Mouse (Mus musculus) hindbrain, embryonic 14.5 days (tissue): ENCODE measurements around the gene Htr1f. TPM values are rescaled to one million over a fixed set of nuclear protein-coding genes. Genes with fewer than 3 reads are reported as not detected.

Source experiments
- ATAC-seq: fragments of 200-750 bp; cut with Nextera tagmentation; 2 replicates; pipeline ENCODE4 v1.8.0; 2017; ENCODE audit warnings: moderate number of reproducible peaks, mild to moderate bottlenecking, moderate TSS enrichment, moderate library complexity; ENCODE audit not compliant: low FRiP score
- DNase-seq: peaks from one replicate; pipeline ENCODE4 v3.0.0-alpha.2; 2015; ENCODE audit warnings: low spot score
- H3K27ac ChIP-seq: fragments of 300-500 bp; sonication (generic); 2 replicates; pipeline ENCODE4 v1.5.1; 2014; ENCODE audit warnings: mild to moderate bottlenecking, moderate library complexity
- H3K27me3 ChIP-seq: fragments of 300-500 bp; sonication (generic); 2 replicates; pipeline ENCODE4 v1.6.1; 2014; ENCODE audit warnings: mild to moderate bottlenecking, low read length, mixed read lengths; ENCODE audit not compliant: control insufficient read depth, insufficient read depth
- H3K36me3 ChIP-seq: fragments of 300-500 bp; sonication (generic); replicated peaks from 2 replicates; pipeline ENCODE4 v1.6.1; 2014; ENCODE audit not compliant: control insufficient read depth, insufficient read depth
- H3K4me1 ChIP-seq: fragments of 300-500 bp; sonication (generic); replicated peaks from 2 replicates; pipeline ENCODE4 v1.6.1; 2014; ENCODE audit warnings: antibody characterized with exemption, low read length, mixed read lengths; ENCODE audit not compliant: control insufficient read depth, insufficient read depth
- H3K4me2 ChIP-seq: fragments of 300-500 bp; sonication (generic); replicated peaks from 2 replicates; pipeline ENCODE4 v1.6.1; 2014; ENCODE audit warnings: mild to moderate bottlenecking, moderate library complexity
- H3K4me3 ChIP-seq: fragments of 300-500 bp; sonication (generic); replicated peaks from 2 replicates; pipeline ENCODE4 v1.5.1; 2014; ENCODE audit warnings: mild to moderate bottlenecking, low read length
- H3K9ac ChIP-seq: fragments of 300-500 bp; sonication (generic); 2 replicates; pipeline ENCODE4 v1.6.1; 2014
- H3K9me3 ChIP-seq: fragments of 300-500 bp; sonication (generic); 2 replicates; pipeline ENCODE4 v1.6.1; 2016; ENCODE audit warnings: low read length; ENCODE audit not compliant: control insufficient read depth
- WGBS: fragments of 180-500 bp; shearing (Covaris S2); extraction: QIAGEN DNeasy Blood & Tissue Kit; methylation state at CpG from one replicate; pipeline ENCODE4 v1.1.7; 2014; 5-methylcytosine and 5-hydroxymethylcytosine counted together
- microRNA-seq: library from miRNA; unstranded; fragments of <30 nt; microRNA quantifications from one replicate; pipeline ENCODE4, GENCODE M21; 2016
- polyA plus RNA-seq: library from polyadenylated mRNA; unstranded; fragments of >200 nt; fragmentation: Nextera tagmentation; extraction: Ambion mirVana; gene quantifications from 2 replicates; pipeline ENCODE4 v1.2.1, GENCODE M21; 2014

The Htr1f gene
- polyA plus RNA-seq, 1 experiment from 2014 or later, result 0.60 TPM

DNA sequence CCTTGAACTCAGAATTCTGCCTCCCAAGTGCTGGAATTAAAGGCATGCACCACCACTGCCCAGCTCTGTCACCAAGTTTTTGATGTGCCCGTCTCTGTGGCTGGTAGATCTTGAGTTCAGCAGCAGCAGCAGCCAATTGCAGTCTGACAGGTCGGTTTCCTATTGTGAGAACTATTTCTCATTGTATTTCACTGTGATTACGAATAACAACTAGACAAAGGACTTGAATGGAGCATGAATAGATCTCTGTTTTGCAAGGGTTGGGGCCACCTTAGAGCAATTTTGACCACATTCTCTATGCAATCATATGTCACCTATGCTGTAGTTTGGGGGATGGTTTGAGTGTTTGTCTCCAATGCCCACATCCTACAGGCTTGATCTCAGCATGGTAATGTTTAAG is 224.7 kb downstream of the Htr1f start:
- H3K4me3 ChIP-seq, result no peak overlapping the region
- no peaks in the 10 kb centered on the region for H3K9me3 ChIP-seq
- H3K27ac ChIP-seq, result no peak overlapping the region
- 61% methylated on average over 3 of the region's 3 CpGs for WGBS
- no peak overlapping the region for H3K4me2 ChIP-seq
- no peak overlapping the region for H3K9ac ChIP-seq
- DNase-seq (no peak), ATAC-seq (no peak)
- H3K36me3 ChIP-seq, result no peaks in the 10 kb centered on the region
- H3K4me1 ChIP-seq, result no peaks in the 10 kb centered on the region
- no peaks in the 10 kb centered on the region for H3K27me3 ChIP-seq

DNA sequence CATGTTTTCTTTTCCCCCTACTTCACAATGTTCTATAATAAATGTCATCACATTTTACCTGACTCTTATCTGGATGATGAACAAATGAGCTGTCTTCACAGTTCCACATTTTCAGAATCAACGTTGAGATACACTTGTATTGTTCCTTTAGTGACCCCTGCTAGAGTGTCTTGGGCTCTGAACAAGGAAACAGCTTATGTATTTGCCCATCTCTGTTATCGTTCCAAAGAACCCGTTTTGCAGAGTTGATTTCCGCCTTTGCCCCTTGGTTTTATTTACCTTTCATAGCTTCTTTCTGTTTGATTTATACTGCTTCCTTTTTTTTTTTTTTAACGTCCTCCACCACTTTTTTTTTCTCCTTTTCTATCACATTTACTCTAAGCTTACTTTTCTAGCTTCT is 225.9 kb downstream of the Htr1f start:
- no peaks in the 10 kb centered on the region for H3K36me3 ChIP-seq
- H3K9ac ChIP-seq, result no peak overlapping the region
- H3K4me3 ChIP-seq, result no peak overlapping the region
- H3K9me3 ChIP-seq, result no peaks in the 10 kb centered on the region
- DNase-seq, result no peak
- H3K4me2 ChIP-seq, result no peak overlapping the region
- no peaks in the 10 kb centered on the region for H3K27me3 ChIP-seq
- no peak overlapping the region for H3K27ac ChIP-seq
- 88% methylated on average over 5 of the region's 5 CpGs for WGBS
- H3K4me1 ChIP-seq, result no peaks in the 10 kb centered on the region
- no peak for ATAC-seq

DNA sequence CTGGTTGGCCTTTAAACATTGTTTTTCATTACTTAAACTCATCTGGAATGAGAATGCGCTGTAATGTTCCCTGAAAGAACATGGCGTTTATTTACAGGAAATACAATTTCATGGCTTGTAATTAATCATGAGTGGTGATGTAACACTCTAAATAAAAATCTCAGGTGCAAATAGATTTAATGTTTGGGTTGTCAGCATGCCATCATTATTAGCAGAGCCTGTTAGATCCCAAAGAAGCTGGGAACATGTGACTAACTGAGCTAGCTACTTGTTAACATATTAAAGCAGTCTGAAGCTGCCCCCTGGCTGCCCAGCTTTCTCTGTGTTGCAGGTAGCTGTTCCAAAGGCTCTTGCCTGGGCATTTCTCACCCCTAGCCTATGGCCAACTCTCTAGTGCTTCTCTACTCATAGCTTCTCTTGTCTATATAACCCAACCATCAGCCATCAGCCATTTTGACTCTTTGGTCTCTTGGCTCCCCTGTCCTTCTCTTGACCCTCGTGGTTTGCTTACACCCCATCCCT is 227.0 kb downstream of the Htr1f start:
- ATAC-seq, result no peak
- WGBS, result 93% methylated on average over 3 of the region's 3 CpGs

DNA sequence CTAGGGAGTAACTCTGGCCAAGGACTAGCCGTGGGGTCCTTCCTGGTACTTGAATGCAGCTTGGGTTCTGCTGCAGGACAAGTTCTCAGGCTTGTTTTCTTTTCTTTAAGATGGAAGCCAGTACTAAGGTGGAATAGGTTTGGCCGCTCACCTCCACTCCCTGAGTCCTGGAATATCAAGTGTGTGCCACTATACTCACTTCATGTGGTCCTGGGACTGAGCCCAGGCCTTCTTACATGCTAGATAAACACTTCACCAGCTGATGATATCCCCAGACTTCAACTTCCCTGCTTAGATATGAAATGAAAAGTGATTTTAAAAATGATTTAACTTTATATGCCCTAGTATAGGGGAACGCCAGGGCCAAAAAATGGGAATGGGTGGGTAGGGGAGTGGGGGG is 228.3 kb downstream of the Htr1f start:
- ATAC-seq (no peak), DNase-seq (no peak)
- no peaks in the 10 kb centered on the region for H3K9me3 ChIP-seq
- H3K27me3 ChIP-seq, result no peaks in the 10 kb centered on the region
- no peaks in the 10 kb centered on the region for H3K4me1 ChIP-seq
- H3K4me3 ChIP-seq, result no peak overlapping the region
- H3K4me2 ChIP-seq, result no peak overlapping the region
- H3K27ac ChIP-seq, result no peak overlapping the region
- WGBS, result 86% methylated on average over 3 of the region's 3 CpGs
- H3K36me3 ChIP-seq, result no peaks in the 10 kb centered on the region
- no peak overlapping the region for H3K9ac ChIP-seq

More for the DNA sequence above, 227.0 kb downstream of the Htr1f start:
- no peak overlapping the region for H3K9ac ChIP-seq
- no peak overlapping the region for H3K4me2 ChIP-seq
- H3K9me3 ChIP-seq, result no peaks in the 10 kb centered on the region
- H3K4me1 ChIP-seq, result no peaks in the 10 kb centered on the region
- no peak overlapping the region for H3K4me3 ChIP-seq
- no peak for DNase-seq
- H3K27me3 ChIP-seq, result no peaks in the 10 kb centered on the region
- H3K36me3 ChIP-seq, result no peaks in the 10 kb centered on the region
- H3K27ac ChIP-seq, result no peak overlapping the region

- WGBS, result 79% methylated on average over 4 of the region's 4 CpGs
These were observed 228.9 kb downstream of the Htr1f start for GRCm38 (mm10) chr16:64876631-64877265.

DNA sequence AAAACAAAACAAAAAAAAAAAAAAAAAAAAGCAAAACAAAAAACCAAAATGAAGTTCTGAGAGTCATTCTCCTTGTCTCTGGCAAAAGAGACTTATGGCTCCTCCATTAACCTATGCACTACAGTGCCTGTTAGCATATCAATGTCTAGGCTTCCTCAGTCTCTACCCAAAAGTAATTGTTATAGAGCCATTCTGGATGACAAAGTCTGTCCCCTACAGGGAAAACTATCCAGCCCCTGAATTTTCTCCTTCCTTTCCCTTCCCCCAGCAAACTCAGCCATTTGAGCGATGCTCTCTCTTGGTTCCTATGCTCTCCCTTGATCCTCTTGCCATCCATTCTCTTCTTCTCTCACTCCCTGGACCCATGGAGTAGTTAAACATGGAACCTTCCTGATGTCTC is 229.8 kb downstream of the Htr1f start:
- ATAC-seq (no peak), DNase-seq (no peak)
- H3K9ac ChIP-seq, result no peak overlapping the region
- no peaks in the 10 kb centered on the region for H3K27me3 ChIP-seq
- WGBS, result 94% methylated on average over 1 of the region's 1 CpGs
- H3K4me1 ChIP-seq, result no peaks in the 10 kb centered on the region
- H3K27ac ChIP-seq, result no peak overlapping the region
- H3K4me3 ChIP-seq, result no peak overlapping the region
- no peaks in the 10 kb centered on the region for H3K9me3 ChIP-seq
- no peaks in the 10 kb centered on the region for H3K36me3 ChIP-seq
- H3K4me2 ChIP-seq, result no peak overlapping the region

More at GRCm38 (mm10) chr16:64876631-64877265, 228.9 kb downstream of the Htr1f start:
- H3K27me3 ChIP-seq, result no peaks in the 10 kb centered on the region
- no peak overlapping the region for H3K9ac ChIP-seq
- no peak overlapping the region for H3K4me2 ChIP-seq
- no peaks in the 10 kb centered on the region for H3K9me3 ChIP-seq
- ATAC-seq, result no peak
- no peak overlapping the region for H3K4me3 ChIP-seq
- no peak for DNase-seq
- H3K4me1 ChIP-seq, result no peaks in the 10 kb centered on the region
- no peaks in the 10 kb centered on the region for H3K36me3 ChIP-seq
- no peak overlapping the region for H3K27ac ChIP-seq

- no peak for ATAC-seq
- 94% methylated on average over 10 of the region's 10 CpGs for WGBS
- Histone ChIP-seq H3K9me3 (no peaks in the 10 kb centered on the region), H3K36me3 (no peaks in the 10 kb centered on the region), H3K4me1 (no peaks in the 10 kb centered on the region), H3K9ac (no peak overlapping the region), H3K4me2 (no peak overlapping the region), H3K4me3 (no peak overlapping the region), H3K27me3 (no peaks in the 10 kb centered on the region), H3K27ac (no peak overlapping the region)
- no peak for DNase-seq
These were observed 230.3 kb downstream of the Htr1f start for GRCm38 (mm10) chr16:64875384-64875783.

Small RNA genes within 50 kb of the gene (microRNA-seq; reads per million reads assigned to microRNA genes)
- gene Gm23374, result not detected
